Mouse (Mus musculus) heart, embryonic 14.5 days (tissue): Measurements from ENCODE around the gene Sap30bp. TPM values are rescaled to one million over a fixed set of nuclear protein-coding genes. Genes with fewer than 3 reads are reported as not detected.

ENCODE experiments used
- ATAC-seq: fragments of 200-750 bp; cut with Nextera tagmentation; 2 replicates; pipeline ENCODE4 v1.8.0; 2017; ENCODE audit warnings: low read depth, moderate TSS enrichment; ENCODE audit not compliant: insufficient number of reproducible peaks, insufficient read depth, low FRiP score
- H3K27ac ChIP-seq, 2 experiments: fragments of 200-500 bp in 1 of 2; fragments of 300-500 bp in 1 of 2; sonication (generic) in 1 of 2; replicated peaks in 1 of 2; 2 replicates each; pipeline ENCODE4 v1.5.1; 2012 to 2014; ENCODE audit warnings: low read depth in 2 of 2, low read length in 2 of 2, control low read depth in 1 of 2, mild to moderate bottlenecking in 1 of 2, mixed read lengths in 1 of 2; ENCODE audit not compliant: control insufficient read depth in 1 of 2, insufficient read depth in 1 of 2
- H3K27me3 ChIP-seq: fragments of 300-500 bp; sonication (generic); 2 replicates; pipeline ENCODE4 v1.6.1; 2014; ENCODE audit warnings: mild to moderate bottlenecking, low read length, control low read depth; ENCODE audit not compliant: control insufficient read depth, insufficient read depth
- H3K36me3 ChIP-seq: fragments of 300-500 bp; sonication (generic); 2 replicates; pipeline ENCODE4 v1.6.1; 2014; ENCODE audit warnings: mild to moderate bottlenecking, control low read depth, low read length, mixed read lengths; ENCODE audit not compliant: control insufficient read depth, insufficient read depth
- H3K4me1 ChIP-seq, 2 experiments: fragments of 200-500 bp in 1 of 2; fragments of 300-500 bp in 1 of 2; sonication (generic) in 1 of 2; 2 replicates each; pipeline ENCODE4 v1.6.1; 2012 to 2014; ENCODE audit warnings: low read length in 2 of 2, control low read depth in 1 of 2, mixed read lengths in 1 of 2; ENCODE audit not compliant: control insufficient read depth in 2 of 2, insufficient read depth in 2 of 2
- H3K4me2 ChIP-seq: fragments of 300-500 bp; sonication (generic); 2 replicates; pipeline ENCODE4 v1.6.1; 2014; ENCODE audit warnings: mild to moderate bottlenecking, low read length
- H3K4me3 ChIP-seq, 2 experiments: fragments of 200-500 bp in 1 of 2; fragments of 300-500 bp in 1 of 2; sonication (generic) in 1 of 2; 2 replicates each; pipeline ENCODE4 v1.5.1; 2012 to 2014; ENCODE audit warnings: low read length in 2 of 2, mild to moderate bottlenecking in 2 of 2, control low read depth in 1 of 2, low read depth in 1 of 2, moderate library complexity in 1 of 2; ENCODE audit not compliant: control insufficient read depth in 1 of 2, insufficient read depth in 1 of 2
- H3K9ac ChIP-seq: fragments of 300-500 bp; sonication (generic); 2 replicates; pipeline ENCODE4 v1.6.1; 2014; ENCODE audit warnings: mild to moderate bottlenecking, low read length
- H3K9me3 ChIP-seq: fragments of 300-500 bp; sonication (generic); 2 replicates; pipeline ENCODE4 v1.6.1; 2016; ENCODE audit warnings: low read length, control low read depth; ENCODE audit not compliant: control insufficient read depth
- WGBS: fragments of 180-500 bp; shearing (Covaris S2); extraction: QIAGEN DNeasy Blood & Tissue Kit; methylation state at CpG from one replicate; pipeline ENCODE4 v1.1.7; 2014; 5-methylcytosine and 5-hydroxymethylcytosine counted together
- polyA plus RNA-seq: library from polyadenylated mRNA; unstranded; fragments of >200 nt; fragmentation: Nextera tagmentation; extraction: Ambion mirVana; gene quantifications from 2 replicates; pipeline ENCODE4 v1.2.1, GENCODE M21; 2014

The Sap30bp gene
- polyA plus RNA-seq, 1 experiment from 2014 or later, result 22.9 TPM

DNA sequence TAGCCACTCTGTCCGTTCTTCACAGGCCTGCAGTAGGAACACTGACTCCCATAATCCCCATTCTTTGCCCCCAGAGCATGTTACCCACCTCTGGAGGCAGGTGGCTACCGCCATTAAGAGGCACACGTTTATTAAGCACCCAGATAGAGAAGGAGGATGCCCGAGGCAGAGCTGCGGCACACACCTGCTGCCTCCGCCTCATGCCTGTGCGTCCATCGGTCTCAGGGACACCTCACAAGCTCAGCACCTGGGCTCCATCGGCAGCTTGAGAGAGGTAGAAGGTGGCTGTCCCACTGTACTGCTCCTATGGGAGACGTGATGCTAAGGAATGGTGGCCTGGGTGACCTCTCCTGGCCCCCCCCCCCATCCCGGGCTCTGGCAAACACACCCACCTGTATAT is 75.3 kb downstream of the Sap30bp start:
- H3K9me3 ChIP-seq, result no peaks in the 10 kb centered on the region
- H3K36me3 ChIP-seq, result peaks cover 42% of the 10 kb centered on the region
- H3K4me1 ChIP-seq, result peaks cover 19 to 24% of the 10 kb centered on the region in 2 experiments
- ATAC-seq, result no peak
- H3K27me3 ChIP-seq, result no peaks in the 10 kb centered on the region
- H3K9ac ChIP-seq, result no peak overlapping the region
- 90% methylated on average over 11 of the region's 11 CpGs for WGBS
- H3K27ac ChIP-seq, result no peak overlapping the region
- H3K4me3 ChIP-seq, result no peak overlapping the region
- no peak overlapping the region for H3K4me2 ChIP-seq

DNA sequence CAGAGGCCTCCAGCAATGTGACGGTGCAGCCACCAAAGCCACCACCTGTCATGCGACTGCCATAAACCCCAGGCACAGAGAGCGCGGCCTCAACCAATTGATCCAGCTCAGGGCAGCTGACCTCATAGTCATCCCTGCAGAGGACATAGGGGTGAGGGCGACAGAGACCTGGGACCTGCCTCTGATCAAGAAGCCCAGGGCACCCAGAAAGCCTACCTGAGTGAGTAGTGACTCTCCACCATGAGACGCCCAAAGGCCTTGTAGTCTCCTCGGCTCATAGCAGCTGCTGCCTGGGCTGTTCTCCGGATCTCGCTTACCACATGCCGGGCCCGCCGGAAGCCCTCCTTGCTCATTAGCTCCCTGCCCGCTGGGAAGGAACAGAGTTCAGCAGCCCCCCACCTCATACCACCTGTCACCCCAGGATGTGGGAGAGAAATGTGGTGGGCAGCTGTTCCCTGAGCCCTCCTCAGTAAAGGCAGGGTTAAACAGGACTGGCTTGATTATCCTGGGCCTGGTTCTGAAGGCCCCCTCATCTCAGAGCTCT is 75.8 kb downstream of the Sap30bp start:
- H3K4me2 ChIP-seq, result no peak overlapping the region
- H3K4me3 ChIP-seq, result no peak overlapping the region
- peaks cover 42% of the 10 kb centered on the region for H3K36me3 ChIP-seq
- no peak for ATAC-seq
- peaks cover 19 to 24% of the 10 kb centered on the region in 2 experiments for H3K4me1 ChIP-seq
- H3K9ac ChIP-seq, result no peak overlapping the region
- H3K27me3 ChIP-seq, result no peaks in the 10 kb centered on the region
- 95% methylated on average over 13 of the region's 13 CpGs for WGBS
- no peaks in the 10 kb centered on the region for H3K9me3 ChIP-seq
- no peak overlapping the region for H3K27ac ChIP-seq

DNA sequence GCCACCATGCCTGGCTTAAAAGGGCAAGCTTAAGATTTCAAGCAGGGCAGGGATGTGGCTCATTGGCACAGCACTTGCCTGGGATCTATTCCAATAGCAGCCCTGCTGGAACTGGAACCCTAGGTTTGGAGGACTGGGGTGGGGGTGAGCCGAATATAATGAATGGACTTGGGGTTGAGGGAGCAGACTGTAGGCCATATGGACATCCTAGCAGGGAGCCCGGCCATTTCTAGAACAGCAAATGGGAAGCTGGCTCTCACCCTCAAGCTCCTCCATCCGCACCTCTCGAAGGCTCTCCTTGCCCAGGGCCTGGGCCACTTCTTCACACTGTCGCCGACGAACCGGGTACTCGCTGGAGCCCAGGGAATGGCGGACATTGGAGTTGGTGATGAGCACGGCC is 76.6 kb downstream of the Sap30bp start:
- Histone ChIP-seq H3K4me3 (no peak overlapping the region), H3K36me3 (peaks cover 42% of the 10 kb centered on the region), H3K27ac (no peak overlapping the region), H3K9me3 (no peaks in the 10 kb centered on the region), H3K4me2 (no peak overlapping the region), H3K4me1 (peaks cover 17 to 20% of the 10 kb centered on the region in 2 experiments), H3K27me3 (no peaks in the 10 kb centered on the region), H3K9ac (no peak overlapping the region)
- 93% methylated on average over 11 of the region's 11 CpGs for WGBS
- no peak for ATAC-seq

DNA sequence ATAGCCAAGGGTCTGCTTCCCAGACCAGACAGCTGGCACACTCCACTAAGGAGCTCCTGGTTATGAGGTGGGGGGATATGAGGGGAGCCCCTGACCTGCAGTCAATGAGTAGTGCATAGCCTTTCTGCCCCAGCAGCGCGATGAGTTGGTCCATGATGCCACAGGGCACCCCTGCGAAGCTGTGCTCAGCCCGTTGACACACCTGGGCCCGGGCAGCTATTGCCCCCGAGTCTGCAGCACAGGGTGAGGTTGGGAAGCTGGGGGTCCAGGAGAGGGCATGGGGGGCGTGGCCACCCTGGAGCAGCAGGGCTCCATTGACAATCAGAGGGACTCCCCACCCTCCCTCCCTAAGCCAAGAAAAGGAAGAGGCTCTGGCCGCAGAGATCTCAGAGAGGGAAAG is 77.1 kb downstream of the Sap30bp start:
- Histone ChIP-seq H3K36me3 (peaks cover 42% of the 10 kb centered on the region), H3K4me1 (peaks cover 15 to 16% of the 10 kb centered on the region in 2 experiments), H3K4me3 (no peak overlapping the region), H3K27ac (no peak overlapping the region), H3K9ac (no peak overlapping the region), H3K4me2 (no peak overlapping the region), H3K27me3 (no peaks in the 10 kb centered on the region), H3K9me3 (no peaks in the 10 kb centered on the region)
- ATAC-seq, result no peak
- 95% methylated on average over 8 of the region's 8 CpGs for WGBS

DNA sequence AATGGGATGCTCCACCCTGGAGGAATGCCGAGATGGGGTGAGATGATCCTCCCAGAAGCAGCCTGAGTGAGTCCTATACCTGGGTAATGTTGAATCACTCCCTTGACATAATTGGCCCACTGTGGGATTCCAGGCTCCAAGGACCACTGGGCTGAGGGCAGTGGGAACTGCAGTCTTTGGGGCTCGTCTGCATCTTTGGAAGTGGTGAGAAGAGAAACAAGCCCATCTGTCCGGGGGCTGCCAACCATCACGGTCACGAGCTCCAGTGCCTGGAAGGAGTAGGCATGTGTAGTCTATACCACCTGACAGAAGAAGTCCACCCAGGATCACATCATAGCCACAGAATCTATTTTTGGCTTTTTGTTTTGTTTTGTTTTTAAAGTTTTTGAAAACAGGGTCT is 77.9 kb downstream of the Sap30bp start:
- WGBS, result 73% methylated on average over 5 of the region's 5 CpGs
- peaks cover 42% of the 10 kb centered on the region for H3K36me3 ChIP-seq
- no peaks in the 10 kb centered on the region for H3K27me3 ChIP-seq
- peaks cover 7 to 9% of the 10 kb centered on the region in 2 experiments for H3K4me1 ChIP-seq
- H3K9ac ChIP-seq, result no peak overlapping the region
- H3K4me2 ChIP-seq, result no peak overlapping the region
- no peak overlapping the region for H3K4me3 ChIP-seq
- no peak overlapping the region for H3K27ac ChIP-seq
- ATAC-seq, result no peak
- H3K9me3 ChIP-seq, result no peaks in the 10 kb centered on the region

DNA sequence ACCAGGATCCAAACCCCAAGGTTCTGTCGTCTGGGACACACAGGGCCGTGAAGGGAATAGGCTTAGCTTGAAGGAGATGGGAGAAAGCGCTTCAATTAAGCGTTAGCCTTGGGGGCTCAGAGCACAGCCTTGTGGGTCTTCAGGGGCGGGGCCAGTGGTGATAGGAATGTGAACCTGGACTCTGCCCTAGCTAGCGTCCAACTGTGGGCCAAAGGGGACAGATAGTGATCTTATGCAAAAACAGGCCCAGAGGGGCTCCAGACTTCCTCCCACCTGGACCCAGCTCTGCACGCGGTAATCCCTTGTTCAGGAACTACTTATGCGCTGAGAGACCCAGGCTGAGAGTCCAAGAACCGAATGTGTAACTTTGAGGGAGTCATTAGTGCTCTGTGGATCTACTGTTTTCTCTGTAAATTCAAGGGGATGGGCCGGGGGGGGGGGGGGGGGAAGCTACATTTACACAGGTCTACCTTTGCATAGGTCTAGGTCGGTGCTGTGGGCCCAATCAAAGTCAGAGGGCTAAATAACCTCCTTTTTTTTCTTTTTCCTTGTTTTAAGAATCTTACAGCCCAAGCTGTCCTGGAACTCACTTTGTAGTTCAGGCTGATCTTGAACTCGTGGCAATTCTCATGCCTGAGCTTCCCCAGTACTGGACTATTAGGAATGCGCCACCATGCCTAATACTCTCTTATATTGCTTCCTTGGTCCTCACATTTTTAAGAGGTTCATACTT is 78.6 kb downstream of the Sap30bp start:
- no peaks in the 10 kb centered on the region for H3K9me3 ChIP-seq
- H3K4me3 ChIP-seq, result peak overlapping the region; percentile 52 to 68
- peak overlapping the region; percentile 73 for H3K9ac ChIP-seq
- no peaks in the 10 kb centered on the region for H3K27me3 ChIP-seq
- H3K4me2 ChIP-seq, result peak overlapping the region; percentile 68
- H3K4me1 ChIP-seq, result peaks cover 7 to 9% of the 10 kb centered on the region in 2 experiments
- ATAC-seq, result no peak; the same call in 1 of the 2 replicates
- H3K36me3 ChIP-seq, result peaks cover 41% of the 10 kb centered on the region
- H3K27ac ChIP-seq, result peak overlapping the region; percentile 55 to 75
- WGBS, result 23% methylated on average over 13 of the region's 14 CpGs

DNA sequence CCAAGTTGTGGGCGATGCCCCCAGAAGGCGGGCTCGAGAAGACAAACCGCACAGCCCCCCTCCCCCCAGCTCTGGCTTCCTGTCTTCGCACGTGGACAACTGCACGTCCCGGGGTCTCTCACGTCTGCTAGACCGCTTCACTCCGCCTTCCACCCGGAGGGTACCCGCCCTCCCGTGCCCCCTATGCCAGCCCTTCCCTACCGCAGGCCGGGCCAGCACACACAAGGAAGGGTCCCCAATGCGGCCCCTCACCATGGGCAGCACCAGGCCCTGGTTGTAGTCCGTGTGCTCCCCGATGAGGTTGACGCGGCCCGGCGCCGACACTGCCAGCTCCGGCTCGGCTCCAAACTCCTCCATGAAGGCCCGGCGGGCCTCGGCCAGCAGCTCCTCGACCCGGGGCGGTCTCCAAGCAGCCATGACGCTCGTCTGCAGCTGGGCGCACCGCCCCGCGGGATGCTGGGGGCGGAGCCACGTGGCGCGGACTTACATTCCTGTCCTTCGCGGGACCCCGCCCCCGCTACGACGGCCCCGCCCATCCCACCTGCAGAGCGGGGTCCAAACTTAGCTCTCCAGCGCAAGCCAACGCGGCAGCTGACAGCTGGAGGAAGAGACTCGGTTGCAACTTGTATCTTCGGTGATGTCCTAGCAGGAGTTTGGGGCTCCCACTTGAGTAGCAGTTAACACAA is 79.3 kb downstream of the Sap30bp start, which contains the start of gene Galk1:
Gene Galk1, minus strand, starts transcription at position 458 of the 686 bp plus-strand sequence.
- H3K27me3 ChIP-seq, result no peaks in the 10 kb centered on the region
- peak; percentile 88 for ATAC-seq
- peaks cover 34% of the 10 kb centered on the region for H3K36me3 ChIP-seq
- peak within 1 kb of the TSS; percentile 75 to 79 for H3K27ac ChIP-seq
- no peaks in the 10 kb centered on the region for H3K9me3 ChIP-seq
- peaks cover 7 to 9% of the 10 kb centered on the region in 2 experiments for H3K4me1 ChIP-seq
- H3K4me2 ChIP-seq, result peak within 1 kb of the TSS; percentile 68
- peak within 1 kb of the TSS; percentile 52 to 68 for H3K4me3 ChIP-seq
- H3K9ac ChIP-seq, result peak within 1 kb of the TSS; percentile 73
- under 1% methylated on average over 54 of the region's 55 CpGs for WGBS
